Mouse (Mus musculus): ENCODE measurements around the gene Ubl4a.
"Not testable (repeated sequence)": the region's sequence is repeated elsewhere in the genome, so short reads cannot be mapped to it uniquely, and the experiment has no call there.

The Ubl4a gene

DNA sequence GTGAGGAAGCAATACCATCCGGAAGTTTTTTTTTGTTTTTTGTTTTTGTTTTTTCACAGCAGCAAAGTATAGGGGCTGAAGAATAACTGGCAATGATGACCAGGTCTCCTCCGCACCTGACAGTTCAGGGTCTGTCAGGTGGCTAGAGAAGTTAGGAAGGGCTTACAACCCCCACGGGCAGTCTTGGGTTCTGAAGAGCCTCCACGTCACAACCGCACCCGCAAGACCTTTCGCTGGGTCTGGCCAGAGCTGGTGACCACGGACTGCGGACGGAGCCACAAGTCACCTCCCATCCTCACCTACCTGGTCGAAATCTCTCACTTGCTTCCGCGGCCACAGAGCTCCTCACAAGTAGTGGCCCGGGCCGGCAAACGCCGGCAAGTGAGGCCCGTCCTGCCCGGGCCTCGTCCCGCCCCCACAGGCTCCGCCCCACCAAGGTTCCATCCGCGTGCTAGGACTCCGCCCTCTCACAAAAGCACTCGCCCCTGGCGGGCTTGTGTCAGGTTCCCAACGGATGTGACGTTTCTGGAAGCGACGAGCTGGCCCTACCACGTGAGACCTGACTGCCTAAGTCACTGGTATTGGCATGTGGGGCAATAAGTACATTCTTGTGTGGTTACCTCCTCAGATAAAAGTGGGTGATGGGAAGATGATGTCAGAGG, at the start of gene Ubl4a, which contains the start of gene Slc10a3:
Gene Ubl4a (minus strand): TSS at position 331 of the 662 bp plus-strand sequence.
Gene Slc10a3 (minus strand): TSS at position 462 of the 662 bp plus-strand sequence.
- DNase-seq (ENCODE audit: low spot score in 2 of 2), result peak; percentile 86 to 89

DNA sequence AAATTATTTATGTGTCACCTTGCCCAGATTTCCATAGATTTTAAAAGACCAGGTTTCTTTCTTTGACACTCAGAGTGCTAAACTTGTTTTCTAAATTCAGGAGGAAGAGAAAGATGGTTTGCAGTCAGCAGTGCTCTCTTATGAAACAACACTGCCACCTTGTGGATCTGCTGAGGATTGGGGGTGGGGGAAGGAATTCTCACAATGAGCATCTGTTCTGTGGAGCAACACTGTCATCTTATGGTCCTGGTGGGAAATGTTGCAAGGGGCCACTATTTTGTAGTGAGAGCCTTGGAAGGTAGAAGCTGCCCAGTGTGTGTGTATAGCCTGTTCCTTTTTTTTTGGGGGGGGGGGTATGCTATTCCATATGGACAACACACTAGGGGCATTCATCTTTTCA, 40.4 kb upstream of the Ubl4a start:
- peak; percentile 63 to 78 for DNase-seq (ENCODE audit: low spot score in 2 of 2)

DNA sequence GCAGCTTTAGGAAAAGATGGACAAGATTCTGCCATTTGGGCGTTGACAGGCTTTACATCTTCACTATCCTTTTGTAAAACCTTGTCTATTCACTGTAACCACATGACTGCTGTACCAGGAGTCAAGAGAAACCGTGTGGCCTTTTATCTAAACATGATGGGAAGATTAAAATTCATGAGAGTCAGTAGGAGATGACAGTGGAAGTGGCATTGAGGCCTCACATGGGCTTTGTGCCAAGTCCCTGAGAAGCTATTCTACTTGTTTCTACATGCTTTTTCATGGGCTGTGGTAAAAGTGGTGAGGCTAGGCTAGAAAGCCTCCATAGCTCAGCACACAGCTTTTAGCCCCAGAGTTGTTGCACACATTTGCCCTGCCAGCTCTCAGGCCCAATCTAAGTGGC, 35.3 kb upstream of the Ubl4a start:
- no peak for DNase-seq (ENCODE audit: low spot score in 2 of 2)

DNA sequence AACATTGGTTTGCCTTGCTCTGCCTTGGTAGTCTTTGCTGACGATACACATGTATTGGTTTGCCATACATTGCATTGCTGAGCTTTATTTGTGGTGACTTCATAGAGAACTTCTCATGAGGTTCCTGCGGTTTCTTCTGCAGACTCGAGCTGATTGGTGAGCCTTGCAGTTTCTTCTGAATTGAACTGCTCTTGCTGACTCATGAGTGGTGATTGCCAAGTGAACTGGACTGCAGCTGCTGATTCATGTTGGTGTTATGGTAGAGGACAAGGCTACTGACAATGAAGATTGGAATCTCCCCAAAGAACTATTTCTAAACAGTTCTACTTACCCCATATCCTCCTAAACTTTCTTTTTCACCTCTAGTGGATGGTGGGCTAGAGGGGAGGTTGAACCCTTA, 27.1 kb upstream of the Ubl4a start:
- DNase-seq (ENCODE audit: low spot score in 2 of 2), result no peak

DNA sequence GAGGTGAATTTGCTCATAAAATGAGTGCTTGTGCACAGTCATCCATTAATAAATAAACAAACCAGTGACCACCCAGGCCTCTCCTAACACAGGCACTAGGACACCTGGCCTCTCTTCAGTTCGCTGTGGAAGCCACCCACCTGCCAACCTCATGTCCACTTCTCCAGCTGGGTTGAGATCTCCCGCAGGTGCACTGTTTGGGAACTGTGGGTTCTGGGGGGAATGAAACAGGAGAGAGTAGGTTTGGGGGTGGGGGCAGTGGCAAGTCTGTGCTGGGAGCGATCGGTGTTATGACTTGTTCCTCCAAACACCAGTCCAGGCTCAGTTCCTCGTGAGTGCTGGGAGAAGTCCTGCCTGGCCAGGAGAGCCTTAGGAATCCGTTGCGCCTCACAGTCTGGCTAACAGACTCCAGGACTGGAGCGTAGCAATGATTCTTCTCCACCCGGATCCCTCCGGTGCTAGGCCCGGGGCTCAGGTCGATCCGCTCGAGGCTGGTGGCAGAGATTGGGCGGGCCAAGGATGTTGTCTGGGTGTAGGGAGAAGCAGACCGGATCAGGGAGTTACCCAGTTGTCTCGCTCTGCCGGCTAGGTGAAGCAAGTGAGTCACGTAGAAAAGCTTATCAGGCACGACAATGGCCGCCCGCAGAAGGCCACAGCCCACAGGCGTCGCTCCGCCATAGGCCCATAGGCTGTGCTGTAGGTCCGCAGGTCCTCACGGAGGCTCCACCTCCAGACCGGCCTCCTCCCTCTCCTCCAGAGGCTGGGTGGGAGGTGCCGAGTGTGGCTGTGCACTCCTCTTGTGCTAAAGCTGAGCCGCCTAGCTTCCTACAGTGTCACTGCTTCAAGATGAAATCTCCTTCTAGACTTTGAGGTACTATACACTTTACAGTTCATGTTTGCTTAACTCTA, 19.8 kb upstream of the Ubl4a start, which contains the start of the genes Fam3a and Ikbkg:
Gene Fam3a (minus strand): TSS at position 738 of the 909 bp plus-strand sequence.
Gene Ikbkg (plus strand): TSS at position 756 of the 909 bp plus-strand sequence.
- peak; percentile 85 to 86 for DNase-seq (ENCODE audit: low spot score in 2 of 2)

DNA sequence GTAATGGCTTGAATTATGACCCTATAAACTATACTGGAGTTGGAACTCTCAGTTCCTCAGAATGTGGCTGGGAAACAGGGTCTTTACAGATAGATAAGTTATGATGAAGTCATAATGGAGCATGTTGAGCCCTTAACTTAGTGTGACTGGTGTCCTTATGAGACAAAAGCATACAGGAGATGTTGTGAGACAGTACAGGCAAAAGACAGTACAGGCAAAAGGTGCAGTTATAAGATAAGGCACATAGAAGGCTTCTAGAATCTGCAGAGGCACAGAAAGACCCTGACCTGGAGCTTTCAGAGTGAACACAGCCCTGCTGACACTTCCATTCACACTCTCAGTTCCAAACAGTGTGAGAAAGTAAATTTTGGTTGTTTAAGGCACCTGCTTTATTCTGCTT, 15.1 kb upstream of the Ubl4a start:
- DNase-seq (ENCODE audit: low spot score in 2 of 2), result no peak

DNA sequence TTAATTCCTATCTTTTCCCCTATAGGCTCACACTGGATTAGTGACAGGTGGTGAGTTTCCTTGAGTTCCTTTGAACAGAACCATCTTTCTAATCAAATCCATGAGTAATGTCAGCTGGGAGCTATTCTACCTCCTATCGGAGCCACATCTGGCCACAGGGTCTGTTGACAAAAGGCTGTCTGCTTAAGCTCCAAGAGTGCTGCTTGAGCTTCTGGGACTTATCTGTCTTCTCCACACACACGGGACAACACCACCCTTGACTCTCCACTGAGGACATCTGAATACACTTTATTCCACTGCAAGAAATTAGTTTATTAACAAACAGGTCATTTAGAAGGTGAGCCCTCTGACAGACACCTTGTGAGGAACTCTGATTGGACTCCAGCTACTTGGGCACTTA, 11.4 kb upstream of the Ubl4a start:
- DNase-seq (ENCODE audit: low spot score in 2 of 2), result no peak

DNA sequence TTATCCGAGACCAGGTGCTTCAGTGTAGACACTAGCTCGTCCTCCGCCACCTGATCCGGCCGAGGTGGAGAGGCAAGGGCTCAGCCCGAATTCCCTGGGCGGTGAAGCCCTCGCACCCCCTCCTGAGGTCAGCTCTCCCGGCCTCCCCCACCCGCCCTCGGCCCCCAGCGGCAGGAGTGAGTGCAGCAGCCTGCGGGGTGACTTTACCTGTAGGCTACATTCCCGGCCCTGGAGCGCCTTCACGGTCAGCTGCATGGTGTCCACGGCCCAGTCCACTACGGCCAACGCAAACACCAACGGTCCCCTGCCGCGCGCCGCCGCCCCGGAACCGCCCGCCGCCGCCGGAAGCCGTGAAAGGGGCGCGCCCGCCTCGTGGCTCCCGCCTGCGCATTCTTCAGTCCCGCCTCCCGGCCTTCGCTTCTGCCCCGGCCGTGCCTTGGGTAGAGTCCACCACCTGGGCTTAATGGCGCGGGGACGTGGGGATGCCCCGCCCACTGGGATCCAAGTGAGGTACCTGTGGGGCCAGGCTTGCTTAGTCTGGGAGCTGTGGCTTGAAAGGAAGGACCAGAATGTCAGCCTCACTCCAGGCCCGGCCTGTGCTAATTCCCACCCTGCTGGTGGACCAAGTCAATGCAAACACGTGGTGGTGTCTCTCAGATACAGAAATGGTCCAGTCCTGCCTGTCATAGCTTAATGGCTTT, 4.7 kb downstream of the Ubl4a start:
- peak; percentile 69 to 87 for DNase-seq (ENCODE audit: low spot score in 2 of 2)

DNA sequence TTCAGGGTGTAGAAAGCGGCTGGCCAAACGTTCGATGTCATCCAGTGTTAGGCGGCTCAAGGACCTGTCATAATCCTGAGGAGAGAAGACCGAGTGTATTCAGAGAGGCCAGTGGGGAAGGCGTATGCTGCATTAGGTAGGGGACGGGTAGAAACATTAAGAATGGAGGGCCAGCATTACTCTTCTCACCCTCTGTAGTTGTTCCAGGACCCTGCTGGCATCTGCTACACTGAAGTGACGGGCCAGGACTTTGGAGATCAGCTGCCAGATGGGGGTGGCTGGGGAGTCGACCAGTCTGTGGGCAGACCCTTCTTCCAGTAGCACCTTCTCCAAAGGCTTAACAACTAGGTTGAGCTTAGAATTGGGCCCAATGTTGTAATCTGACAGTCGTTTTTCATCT, 5.5 kb downstream of the Ubl4a start:
- no peak for DNase-seq (ENCODE audit: low spot score in 2 of 2)

DNA sequence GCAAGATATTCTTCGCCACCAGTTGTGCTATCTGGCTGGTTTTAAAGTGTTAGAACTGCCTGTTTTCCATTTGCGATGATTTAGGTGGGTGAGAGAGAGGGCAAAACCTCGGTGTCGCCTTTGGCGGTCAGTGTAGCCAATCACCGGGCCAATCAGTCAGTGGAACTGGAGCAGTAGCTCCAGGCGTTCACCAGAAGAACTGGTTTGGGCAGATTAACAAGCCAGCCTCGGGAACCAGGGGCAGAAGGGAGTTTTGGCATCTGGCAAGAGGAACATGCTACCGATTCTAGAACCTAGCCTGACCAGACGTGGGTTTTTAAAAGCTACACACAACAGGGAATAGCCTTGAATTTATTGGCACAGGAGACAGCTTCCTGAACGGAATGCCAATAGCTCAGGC, 13.8 kb downstream of the Ubl4a start:
- no peak for DNase-seq (ENCODE audit: low spot score in 2 of 2)

DNA sequence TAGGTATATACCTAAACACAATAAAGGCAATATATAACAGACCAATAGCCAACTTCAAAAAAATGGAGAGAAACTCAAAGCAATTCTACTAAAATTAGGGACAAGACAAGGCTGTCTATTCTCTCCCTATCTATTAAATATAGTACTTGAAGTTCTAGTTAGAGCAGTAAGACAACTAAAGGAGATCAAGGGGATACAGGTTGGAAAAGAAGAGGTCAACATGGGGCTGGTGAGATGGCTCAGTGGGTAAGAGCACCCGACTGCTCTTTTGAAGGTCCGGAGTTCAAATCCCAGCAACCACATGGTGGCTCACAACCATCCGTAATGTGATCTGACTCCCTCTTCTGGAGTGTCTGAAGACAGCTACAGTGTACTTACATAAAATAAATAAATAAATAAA, 15.9 kb downstream of the Ubl4a start:
- not testable (repeated sequence) for DNase-seq (ENCODE audit: low spot score in 2 of 2)

DNA sequence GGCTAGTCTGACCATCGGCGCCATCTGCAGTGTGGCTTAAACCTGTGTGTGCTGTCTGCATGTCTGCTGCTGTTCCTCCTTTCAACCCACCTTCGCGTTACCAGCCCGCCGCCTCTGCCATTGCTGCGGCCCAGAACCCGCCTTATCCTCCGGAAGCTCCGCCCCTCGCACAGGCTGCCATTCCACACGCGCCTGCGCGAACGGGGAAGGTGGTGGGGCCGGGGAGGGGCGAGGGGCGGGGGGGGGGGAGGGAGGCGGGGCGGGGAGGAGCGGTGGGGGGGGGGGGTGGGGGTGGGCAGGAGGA, 19.6 kb downstream of the Ubl4a start, which contains the start of gene Lage3:
Gene Lage3 (minus strand): TSS at position 152 of the 304 bp plus-strand sequence.
- DNase-seq (ENCODE audit: low spot score in 2 of 2), result peak; percentile 79 to 86

DNA sequence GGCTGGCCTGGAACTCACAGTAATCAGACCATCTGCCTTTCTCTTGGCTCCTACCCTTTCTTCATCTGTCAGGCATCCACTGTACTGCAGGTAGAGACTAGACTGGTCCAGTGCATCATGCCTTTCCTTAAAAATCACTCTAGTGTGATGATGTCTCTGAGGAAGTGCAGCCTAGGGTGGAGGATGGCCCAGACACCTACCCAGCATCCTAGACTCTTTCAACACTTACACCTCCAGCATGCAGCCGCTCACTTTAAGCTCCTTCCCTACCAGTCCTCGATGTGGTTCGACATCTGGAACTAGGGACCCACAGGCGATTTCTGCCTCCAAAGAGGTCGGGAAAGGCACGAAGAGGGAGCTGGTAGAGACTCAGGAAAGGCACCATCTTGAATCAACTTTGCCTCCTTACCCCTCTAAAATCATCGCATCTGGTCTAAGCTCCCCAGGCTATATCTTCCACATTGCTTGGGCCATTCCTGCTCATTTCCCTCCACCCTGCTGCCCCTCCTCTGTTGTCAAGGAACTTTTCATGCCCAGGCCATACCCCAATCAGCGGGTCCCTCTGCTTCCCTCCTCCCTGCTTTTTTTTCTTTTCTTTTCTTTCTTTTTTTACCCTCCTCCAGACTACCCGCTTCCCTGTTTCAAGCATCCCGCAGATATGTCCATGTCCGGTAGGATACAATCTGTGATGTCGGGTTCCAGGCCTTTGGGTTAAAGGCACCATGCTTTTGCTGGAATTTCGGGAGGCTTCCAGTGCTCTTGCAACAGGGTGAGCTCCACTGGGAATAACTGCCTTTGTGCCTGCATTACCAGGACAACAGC, 20.2 kb downstream of the Ubl4a start:
- no peak for DNase-seq (ENCODE audit: low spot score in 2 of 2)

DNA sequence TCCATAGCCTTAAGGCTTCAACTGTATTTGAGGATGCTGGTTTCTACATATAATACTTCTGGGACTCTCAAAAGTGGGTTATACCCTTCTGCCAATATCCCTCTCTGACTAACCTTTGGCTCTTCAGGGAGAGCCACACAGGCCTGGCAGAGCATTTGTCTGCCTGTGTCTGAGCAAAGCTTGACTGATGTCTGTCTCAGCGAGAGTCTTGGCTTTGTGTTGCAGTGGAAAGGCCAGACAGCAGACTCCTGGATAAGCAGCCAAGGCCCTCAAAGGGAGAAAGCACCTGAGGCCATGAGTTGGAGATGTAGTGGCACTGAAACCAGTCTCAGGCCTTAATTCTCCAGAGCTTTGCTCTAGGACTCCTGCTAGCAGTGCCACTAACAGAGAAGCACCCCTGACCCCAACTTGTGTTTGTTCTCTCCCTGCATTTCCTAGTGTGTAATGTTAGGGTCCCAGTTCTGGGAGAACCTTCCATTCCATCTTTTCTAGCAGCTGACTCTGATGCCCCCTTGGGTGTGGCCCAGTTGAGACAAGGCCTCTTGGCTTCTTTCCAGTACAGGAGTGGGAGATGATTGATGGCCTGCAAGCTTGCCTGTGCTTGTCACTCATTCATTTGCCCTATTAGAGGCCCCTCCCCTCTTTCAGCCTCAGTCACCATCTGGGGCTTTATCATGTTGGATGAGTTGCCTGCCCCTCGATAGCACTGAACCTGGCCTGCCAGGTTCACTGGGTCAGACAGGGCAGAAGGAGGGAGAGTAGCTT, 42.7 kb downstream of the Ubl4a start:
- no peak for DNase-seq (ENCODE audit: low spot score in 2 of 2)

DNA sequence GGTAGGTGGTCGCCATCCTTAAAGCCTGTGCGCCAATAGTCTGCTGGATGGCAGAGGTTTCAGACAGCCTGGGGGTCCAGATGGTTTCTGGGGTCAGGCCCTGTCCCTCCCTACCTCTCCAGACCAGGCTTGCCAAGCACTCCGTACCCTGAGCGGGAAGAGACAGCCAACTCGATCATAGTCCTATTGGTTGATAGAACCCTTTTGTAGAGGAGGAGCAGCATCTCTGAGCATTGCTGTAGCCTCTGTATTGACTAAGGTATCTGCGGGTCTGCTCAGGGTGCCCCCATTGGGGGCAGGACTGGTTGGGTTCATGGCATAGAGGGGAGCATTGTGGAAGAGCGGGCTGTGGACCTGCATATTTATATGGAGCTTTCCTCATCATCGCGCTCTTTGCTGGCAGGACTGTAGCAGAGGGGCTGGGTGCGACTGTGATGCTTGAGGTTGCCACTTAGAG, 43.8 kb downstream of the Ubl4a start:
- no peak for DNase-seq (ENCODE audit: low spot score in 2 of 2)

DNA sequence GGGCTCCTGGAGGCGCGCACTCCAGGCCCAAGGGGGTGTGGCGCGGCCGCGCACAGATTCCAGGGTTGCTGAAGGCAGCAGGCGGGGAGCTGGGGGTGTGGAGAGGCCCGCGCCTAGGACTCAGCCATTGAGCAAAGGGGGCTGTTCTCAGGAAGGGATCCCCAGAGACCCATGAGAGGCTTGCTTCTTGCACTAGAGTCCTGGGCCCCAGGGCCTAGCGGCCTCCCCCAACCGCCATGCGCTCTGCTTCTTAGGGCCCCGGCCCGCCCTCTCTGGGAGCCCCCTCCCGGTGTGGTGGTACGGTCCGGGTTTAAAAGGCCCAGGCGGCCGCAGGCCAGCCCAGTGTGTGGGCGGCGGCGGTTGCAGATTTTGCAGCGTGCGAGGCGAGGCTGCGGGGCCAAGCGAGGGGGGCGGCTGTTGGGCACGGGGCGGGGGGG, 44.3 kb downstream of the Ubl4a start, which contains the start of gene Plxna3:
Gene Plxna3 (plus strand): TSS at position 342 of the 437 bp plus-strand sequence.
- DNase-seq (ENCODE audit: low spot score in 2 of 2), result peak; percentile 55 to 79
